Mouse (Mus musculus) CD4-positive helper T cell, adult 2 months (primary cell): ENCODE measurements around the gene Olfr384.
"Not testable (repeated sequence)": the region's sequence is repeated elsewhere in the genome, so short reads cannot be mapped to it uniquely, and the experiment has no call there.

Experiments used
- DNase-seq: peaks from one replicate; pipeline ENCODE4 v3.0.0-alpha.2; 2012; ENCODE audit warnings: low read depth, missing footprints, low spot score

Olfr384 gene

DNA sequence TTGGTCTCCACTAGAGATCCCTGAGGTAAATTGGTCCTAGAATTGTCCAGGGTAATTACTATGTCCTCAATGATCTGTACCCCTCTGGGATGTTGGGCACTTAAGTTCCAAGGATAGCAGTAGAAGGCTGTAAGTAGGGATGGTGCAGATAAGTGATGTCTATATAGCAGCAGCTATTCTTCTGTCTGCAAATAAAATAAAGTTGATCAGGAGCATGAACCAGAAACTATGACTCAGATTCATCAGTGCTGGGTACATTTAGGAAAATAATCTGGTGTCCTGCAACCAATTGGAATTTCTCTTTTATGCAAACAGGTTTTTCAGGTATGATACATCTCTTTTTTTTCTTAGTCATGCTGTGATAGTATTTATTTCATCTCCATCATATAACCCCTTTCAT lies at the start of gene Olfr384:
Gene Olfr384, plus strand, starts transcription at position 301 of the 400 bp plus-strand sequence.
- no peak for DNase-seq

DNA sequence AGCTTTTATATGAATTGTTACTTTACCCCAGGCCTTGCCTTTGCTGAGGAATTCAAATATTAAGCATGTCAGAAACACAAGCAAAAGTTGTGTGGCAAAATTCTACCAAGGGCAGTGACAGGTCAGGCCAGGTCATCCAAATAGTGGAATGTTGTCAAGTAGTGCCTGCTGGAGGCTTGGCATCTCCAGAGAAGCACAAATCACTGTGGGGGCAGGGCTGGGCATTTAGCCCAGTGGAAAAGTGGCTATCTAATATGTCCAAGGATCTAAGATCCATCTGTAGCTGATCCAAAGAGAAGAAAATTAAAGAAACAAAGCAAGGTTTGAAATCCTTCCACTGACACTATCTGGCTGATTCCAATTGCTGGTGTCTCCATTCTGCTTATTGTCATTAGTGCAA lies 18.5 kb upstream of the Olfr384 start:
- DNase-seq: no peak

DNA sequence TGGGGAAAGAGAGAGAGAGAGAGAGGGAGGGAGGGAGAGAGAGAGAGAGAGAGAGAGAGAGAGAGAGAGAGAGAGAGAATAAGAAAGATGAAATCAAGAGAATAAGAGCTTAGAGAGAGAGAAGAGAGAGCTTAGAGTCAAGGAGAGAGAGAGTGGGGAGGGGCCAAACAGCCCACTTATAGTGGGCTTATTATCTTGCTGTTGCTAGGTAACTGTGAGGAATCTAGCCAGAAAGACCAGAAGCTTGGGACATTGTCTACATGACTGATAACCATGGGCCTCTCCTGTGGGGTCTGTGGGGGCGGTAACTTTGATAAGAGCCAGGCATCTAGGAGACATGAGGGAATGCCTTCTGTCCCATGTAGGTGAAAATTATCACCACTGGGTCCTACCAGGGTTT lies 15.2 kb upstream of the Olfr384 start:
- DNase-seq: not testable (repeated sequence)

DNA sequence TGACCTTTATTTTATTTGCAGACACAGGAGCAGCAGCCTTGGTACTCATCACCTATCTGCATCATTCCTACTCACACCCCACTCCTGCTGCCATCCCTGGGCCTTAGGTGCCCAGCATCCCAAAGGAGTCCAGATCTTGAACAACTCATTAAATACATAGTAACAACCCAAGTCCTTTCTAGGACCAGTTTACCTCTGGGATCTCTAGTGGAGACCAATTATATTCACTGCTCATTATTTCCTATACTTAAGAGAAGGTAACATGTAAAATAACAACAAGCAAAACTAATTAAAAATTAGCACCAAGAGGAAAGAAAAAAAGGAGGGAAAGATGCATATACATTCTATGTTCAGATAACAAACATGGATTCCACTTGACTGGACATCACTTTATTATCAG lies 5.5 kb upstream of the Olfr384 start, which contains the start of gene Olfr385:
Gene Olfr385, minus strand, starts transcription at position 101 of the 400 bp plus-strand sequence.
- DNase-seq: no peak
